25 mouse cellular contexts compared by ENCODE assay signal in genomic region chr13:107261479-107262050, GRCm38 (mm10).
DNase-seq lines count a peak whose midpoint lies in the region; ATAC-seq and TF ChIP-seq lines count a peak whose summit lies in the region.
"Had no signal": no experiment of that assay in that cellular context is flagged by ENCODE, and none has a peak within 500 bp of the region (broad histone marks: within the 10 kb centered on the region; RNA-seq: fewer than 3 reads in every experiment).

No protein-coding gene starts in this region.

- ATAC-seq in midbrain, embryonic 14.5 days (ENCODE audit: low FRiP score, low TSS enrichment): no peak
- ATAC-seq in kidney, embryonic 15.5 days (replicated peaks; ENCODE audit: low FRiP score): no peak
- ATAC-seq: activated CD4-positive, CD25-positive, alpha-beta regulatory T cell, adult 4 months; CD4-positive, CD25-positive, alpha-beta regulatory T cell, adult 4 months; hindbrain, embryonic 16.5 days; inflammation-experienced regulatory T-cells, adult 6 months; Patski had no signal

- 0 out of 2 replicates have a peak, but pooled peaks cover 2% of the 10 kb centered on the region for H3K9me3 ChIP-seq in midbrain, embryonic 10.5 days (replicated peaks)
- H3K9me3 ChIP-seq in midbrain, embryonic 14.5 days (ENCODE audit: control insufficient read depth, low read length): no peaks in the 10 kb centered on the region
- H3K9me3 ChIP-seq in kidney, embryonic 15.5 days (replicated peaks): no peaks in the 10 kb centered on the region
- H3K9me3 ChIP-seq: embryonic facial prominence, embryonic 15.5 days; forebrain, embryonic 12.5 days; G1E; hindbrain, embryonic 12.5 days had no signal

- H3K4me1 ChIP-seq in midbrain, embryonic 10.5 days: peaks cover 14% of the 10 kb centered on the region
- peaks cover 7% of the 10 kb centered on the region for H3K4me1 ChIP-seq in midbrain, embryonic 14.5 days (ENCODE audit: control insufficient read depth, insufficient read depth, low read length)
- no peaks in the 10 kb centered on the region for H3K4me1 ChIP-seq in kidney, embryonic 15.5 days
- H3K4me1 ChIP-seq: embryonic facial prominence, embryonic 15.5 days; hindbrain, embryonic 12.5 days had no signal

- TF ChIP-seq CTCF in brain, embryonic 14.5 days (IDR thresholded peaks at IDR 0.05; ENCODE audit: borderline replicate concordance, extremely low read depth, insufficient read depth, insufficient read length): no peak

- WGBS in midbrain, embryonic 10.5 days: 19% methylated on average over 6 of the region's 6 CpGs
- 5% methylated on average over 6 of the region's 6 CpGs for WGBS in midbrain, embryonic 14.5 days
- 72% methylated on average over 6 of the region's 6 CpGs for WGBS in kidney, embryonic 15.5 days

- H3K4me3 ChIP-seq in midbrain, embryonic 10.5 days: no peak overlapping the region
- no peak overlapping the region for H3K4me3 ChIP-seq in midbrain, embryonic 14.5 days (replicated peaks; ENCODE audit: low read depth, low read length)
- no peak overlapping the region for H3K4me3 ChIP-seq in kidney, embryonic 15.5 days (replicated peaks)
- H3K4me3 ChIP-seq: embryonic facial prominence, embryonic 15.5 days; erythroblast, embryonic 14.5 days; forebrain, embryonic 12.5 days; gastrocnemius, adult 2 months; hindbrain, embryonic 12.5 days had no signal

- H3K4me2 ChIP-seq in midbrain, embryonic 14.5 days (ENCODE audit: low read length): no peak overlapping the region
- H3K4me2 ChIP-seq in kidney, embryonic 15.5 days: no peak overlapping the region
- H3K4me2 ChIP-seq: embryonic facial prominence, embryonic 15.5 days; forebrain, embryonic 12.5 days; hindbrain, embryonic 12.5 days had no signal

- H3K27me3 ChIP-seq in midbrain, embryonic 10.5 days (ENCODE audit: low read depth, poor library complexity, severe bottlenecking): peaks cover 92% of the 10 kb centered on the region
- no peaks in the 10 kb centered on the region for H3K27me3 ChIP-seq in midbrain, embryonic 14.5 days (ENCODE audit: control insufficient read depth, insufficient read depth, low read length)
- no peaks in the 10 kb centered on the region for H3K27me3 ChIP-seq in kidney, embryonic 15.5 days
- H3K27me3 ChIP-seq: embryonic facial prominence, embryonic 15.5 days; forebrain, embryonic 12.5 days; hindbrain, embryonic 12.5 days; Patski had no signal

- peak; percentile 25 for DNase-seq in embryo, embryonic 10 days (ENCODE audit: low spot score)
- no peak for DNase-seq in embryo, embryonic 11 days
- DNase-seq in midbrain, embryonic 10.5 days (ENCODE audit: low spot score): peak; percentile 40
- DNase-seq in midbrain, embryonic 14.5 days: no peak
- DNase-seq in brain, embryonic 14.5 days (ENCODE audit: low read depth): peak; percentile 30
- peak; percentile 73 for DNase-seq in retina, embryonic 14.5 days (ENCODE audit: low spot score)
- no peak for DNase-seq in lung, postnatal 14 days
- DNase-seq: adrenal gland, postnatal 14 days; B cell, adult 2 months; cerebellum, adult 2 months; gastrocnemius, adult 2 months; gastrocnemius, postnatal 25 days; heart, postnatal 10 days; heart, postnatal 4 days had no signal

- H3K9ac ChIP-seq in midbrain, embryonic 14.5 days (replicated peaks; ENCODE audit: low read length): no peak overlapping the region
- H3K9ac ChIP-seq in kidney, embryonic 15.5 days: no peak overlapping the region
- H3K9ac ChIP-seq: embryonic facial prominence, embryonic 15.5 days; forebrain, embryonic 12.5 days; hindbrain, embryonic 12.5 days had no signal

- H3K27ac ChIP-seq in midbrain, embryonic 10.5 days (replicated peaks): no peak overlapping the region
- H3K27ac ChIP-seq in midbrain, embryonic 14.5 days (replicated peaks; ENCODE audit: low read depth, low read length): no peak overlapping the region
- no peak overlapping the region for H3K27ac ChIP-seq in kidney, embryonic 15.5 days
- H3K27ac ChIP-seq: embryonic facial prominence, embryonic 15.5 days; forebrain, embryonic 12.5 days; gastrocnemius, adult 2 months; hindbrain, embryonic 12.5 days had no signal

- no peaks in the 10 kb centered on the region for H3K36me3 ChIP-seq in midbrain, embryonic 10.5 days
- H3K36me3 ChIP-seq in midbrain, embryonic 14.5 days (ENCODE audit: control insufficient read depth, insufficient read depth, low read length): no peaks in the 10 kb centered on the region
- no peaks in the 10 kb centered on the region for H3K36me3 ChIP-seq in kidney, embryonic 15.5 days
- H3K36me3 ChIP-seq: embryonic facial prominence, embryonic 15.5 days; forebrain, embryonic 12.5 days; G1E; hindbrain, embryonic 12.5 days had no signal

- no peak for TF ChIP-seq POLR2A in brain, embryonic 14.5 days (IDR thresholded peaks at IDR 0.05; ENCODE audit: borderline replicate concordance, extremely low read depth, insufficient read depth, insufficient read length, poor library complexity, severe bottlenecking)

Comparison
In these comparisons a context has a peak if more than half of its experiments do, and no peak if none do; other contexts are left out.
1. DNase-seq: peak in embryo, embryonic 10 days (single experiment), midbrain, embryonic 10.5 days (single experiment), brain, embryonic 14.5 days (single experiment) and retina, embryonic 14.5 days (single experiment); none in embryo, embryonic 11 days (single experiment), midbrain, embryonic 14.5 days (single experiment) and lung, postnatal 14 days (single experiment).